Mouse (Mus musculus): ENCODE measurements at regions not wholly inside any gene's neighbourhood (a gene's known extent, or its start where the extent isn't known, plus 50 kb on each side); places are given as distances from the start of the nearest gene placed in this dataset.

- WGBS = 81% methylated on average over 8 of the region's 8 CpGs
- no peak overlapping the region for H3K4me3 ChIP-seq
- H3K27me3 ChIP-seq (replicated peaks) = no peaks in the 10 kb centered on the region
- no peak overlapping the region for H3K4me2 ChIP-seq (replicated peaks)
- no peaks in the 10 kb centered on the region for H3K36me3 ChIP-seq
- H3K4me1 ChIP-seq = no peaks in the 10 kb centered on the region
- ATAC-seq (ENCODE audit: low FRiP score, low read depth) = no peak
- H3K27ac ChIP-seq = no peak overlapping the region
- H3K9ac ChIP-seq = no peak overlapping the region
- H3K9me3 ChIP-seq = no peaks in the 10 kb centered on the region
Measured at GRCm38 (mm10) chr4:124126258-124126657, 208.4 kb upstream of the 4930535I16Rik start.

- WGBS = 76% methylated on average over 6 of the region's 6 CpGs
- no peak for ATAC-seq (ENCODE audit: low FRiP score, low read depth)
- H3K27me3 ChIP-seq (replicated peaks) = no peaks in the 10 kb centered on the region
- H3K9ac ChIP-seq = no peak overlapping the region
- H3K27ac ChIP-seq = no peak overlapping the region
- no peak overlapping the region for H3K4me2 ChIP-seq (replicated peaks)
- no peaks in the 10 kb centered on the region for H3K4me1 ChIP-seq
- H3K9me3 ChIP-seq = no peaks in the 10 kb centered on the region
- no peak overlapping the region for H3K4me3 ChIP-seq
- H3K36me3 ChIP-seq = no peaks in the 10 kb centered on the region
Measured at GRCm38 (mm10) chr4:124120334-124120733, 202.5 kb upstream of the 4930535I16Rik start.

GRCm38 (mm10) chr4:124113856-124114345 is 196.1 kb upstream of the 4930535I16Rik start:
- H3K4me2 ChIP-seq (replicated peaks) = no peak overlapping the region
- H3K36me3 ChIP-seq = no peaks in the 10 kb centered on the region
- H3K9me3 ChIP-seq = no peaks in the 10 kb centered on the region
- no peaks in the 10 kb centered on the region for H3K27me3 ChIP-seq (replicated peaks)
- 91% methylated on average over 12 of the region's 12 CpGs for WGBS
- no peaks in the 10 kb centered on the region for H3K4me1 ChIP-seq
- no peak overlapping the region for H3K9ac ChIP-seq
- ATAC-seq (ENCODE audit: low FRiP score, low read depth) = no peak
- no peak overlapping the region for H3K4me3 ChIP-seq
- no peak overlapping the region for H3K27ac ChIP-seq

DNA sequence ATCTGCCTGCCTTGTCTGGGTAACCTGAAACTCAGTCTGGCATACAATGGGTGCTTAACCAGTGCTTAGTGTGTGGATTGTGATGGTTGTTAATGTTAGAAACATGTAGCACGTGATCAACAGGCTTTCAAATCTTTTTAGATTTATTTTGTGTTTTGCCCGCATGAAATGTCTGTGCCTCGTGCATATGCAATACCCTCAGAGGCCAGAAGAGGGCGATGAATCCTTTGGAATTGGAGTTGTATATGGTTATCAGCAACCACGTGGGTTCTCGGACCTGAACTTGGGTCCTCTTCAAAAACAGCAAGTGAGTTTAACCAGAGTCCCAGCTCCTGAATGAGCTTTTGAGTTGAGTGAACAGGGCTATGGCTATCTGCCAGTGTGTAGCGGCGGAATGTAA is 192.9 kb upstream of the 4930535I16Rik start:
- Histone ChIP-seq H3K4me3 (no peak overlapping the region), H3K4me1 (no peaks in the 10 kb centered on the region), H3K27ac (no peak overlapping the region), H3K36me3 (no peaks in the 10 kb centered on the region), H3K27me3 (replicated peaks) (no peaks in the 10 kb centered on the region), H3K9ac (no peak overlapping the region), H3K9me3 (no peaks in the 10 kb centered on the region), H3K4me2 (replicated peaks) (no peak overlapping the region)
- WGBS = 61% methylated on average over 8 of the region's 8 CpGs
- no peak for ATAC-seq (ENCODE audit: low FRiP score, low read depth)

GRCm38 (mm10) chr4:124109371-124109770 is 191.5 kb upstream of the 4930535I16Rik start:
- Histone ChIP-seq H3K4me1 (no peaks in the 10 kb centered on the region), H3K27me3 (replicated peaks) (no peaks in the 10 kb centered on the region), H3K27ac (no peak overlapping the region), H3K36me3 (no peaks in the 10 kb centered on the region), H3K9ac (no peak overlapping the region), H3K4me3 (no peak overlapping the region), H3K4me2 (replicated peaks) (no peak overlapping the region), H3K9me3 (no peaks in the 10 kb centered on the region)
- WGBS = 82% methylated on average over 3 of the region's 3 CpGs
- no peak for ATAC-seq (ENCODE audit: low FRiP score, low read depth)

- H3K27me3 ChIP-seq (replicated peaks) = 0 out of 2 replicates have a peak, but pooled peaks cover 3% of the 10 kb centered on the region
- H3K9ac ChIP-seq = no peak overlapping the region
- 0 out of 2 replicates have a peak, but pooled peaks cover 3% of the 10 kb centered on the region for H3K9me3 ChIP-seq
- WGBS = 36% methylated on average over 2 of the region's 2 CpGs
- H3K36me3 ChIP-seq = no peaks in the 10 kb centered on the region
- H3K4me3 ChIP-seq = no peak overlapping the region
- no peak overlapping the region for H3K27ac ChIP-seq
- H3K4me2 ChIP-seq (replicated peaks) = no peak overlapping the region
- H3K4me1 ChIP-seq = no peaks in the 10 kb centered on the region
- no peak for ATAC-seq (ENCODE audit: low FRiP score, low read depth)
Measured at GRCm38 (mm10) chr4:124102684-124103083, 184.9 kb upstream of the 4930535I16Rik start.

DNA sequence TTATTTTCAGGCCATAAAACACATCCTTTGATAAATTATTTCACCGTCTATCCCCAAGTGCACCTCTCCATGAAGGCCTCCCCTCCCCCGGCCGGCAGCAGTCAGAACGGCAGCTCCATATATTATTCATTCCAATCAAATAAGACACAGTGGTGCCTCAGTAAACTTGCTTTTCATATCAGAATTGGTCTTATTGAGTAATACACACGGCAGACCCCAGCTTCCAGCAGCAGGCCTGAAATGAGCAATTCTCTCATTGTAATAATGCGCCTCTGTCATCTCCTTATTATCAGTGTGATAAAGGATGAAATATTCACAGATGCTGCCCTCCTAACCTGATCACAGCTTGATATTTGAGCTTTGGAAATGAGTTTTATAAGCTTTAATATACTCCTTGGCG is 169.0 kb upstream of the 4930535I16Rik start:
- Histone ChIP-seq H3K9ac (no peak overlapping the region), H3K4me3 (no peak overlapping the region), H3K36me3 (no peaks in the 10 kb centered on the region), H3K9me3 (no peaks in the 10 kb centered on the region), H3K4me1 (no peaks in the 10 kb centered on the region), H3K27ac (no peak overlapping the region), H3K4me2 (replicated peaks) (no peak overlapping the region), H3K27me3 (replicated peaks) (no peaks in the 10 kb centered on the region)
- no peak for ATAC-seq (ENCODE audit: low FRiP score, low read depth)
- WGBS = 78% methylated on average over 7 of the region's 7 CpGs

- H3K4me2 ChIP-seq (replicated peaks) = no peak overlapping the region
- no peak overlapping the region for H3K27ac ChIP-seq
- 81% methylated on average over 7 of the region's 7 CpGs for WGBS
Measured at GRCm38 (mm10) chr4:124086254-124086653, 168.4 kb upstream of the 4930535I16Rik start.

DNA sequence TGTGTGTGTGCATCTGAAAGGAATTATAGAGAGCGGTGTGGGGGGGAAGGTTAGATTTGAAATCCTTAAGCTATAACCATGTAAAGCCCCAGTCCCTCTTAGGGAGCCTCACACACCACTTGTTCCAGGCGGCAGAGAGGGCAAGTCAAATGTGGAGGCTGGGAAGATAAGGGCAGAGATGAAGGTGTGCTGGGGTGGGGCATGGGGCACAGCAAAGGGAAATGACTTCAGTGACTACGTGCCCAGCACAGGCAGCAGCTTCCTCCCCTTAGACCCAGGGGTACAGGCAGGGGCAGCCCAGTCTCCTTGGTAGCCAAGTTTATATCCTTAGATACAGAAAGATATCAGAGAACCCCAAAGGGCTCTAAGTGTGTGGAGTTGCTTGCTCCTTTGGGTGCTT is 161.8 kb upstream of the 4930535I16Rik start:
- ATAC-seq (ENCODE audit: low FRiP score, low read depth) = no peak
- no peak overlapping the region for H3K4me3 ChIP-seq
- no peak overlapping the region for H3K4me2 ChIP-seq (replicated peaks)
- no peaks in the 10 kb centered on the region for H3K36me3 ChIP-seq
- no peak overlapping the region for H3K9ac ChIP-seq
- no peaks in the 10 kb centered on the region for H3K27me3 ChIP-seq (replicated peaks)
- 75% methylated on average over 3 of the region's 3 CpGs for WGBS
- H3K9me3 ChIP-seq = no peaks in the 10 kb centered on the region
- H3K4me1 ChIP-seq = no peaks in the 10 kb centered on the region
- H3K27ac ChIP-seq = no peak overlapping the region

More at GRCm38 (mm10) chr4:124086254-124086653, 168.4 kb upstream of the 4930535I16Rik start:
- Histone ChIP-seq H3K9ac (no peak overlapping the region), H3K9me3 (no peaks in the 10 kb centered on the region), H3K27me3 (replicated peaks) (no peaks in the 10 kb centered on the region), H3K36me3 (no peaks in the 10 kb centered on the region), H3K4me1 (no peaks in the 10 kb centered on the region), H3K4me3 (no peak overlapping the region)
- ATAC-seq (ENCODE audit: low FRiP score, low read depth) = no peak

DNA sequence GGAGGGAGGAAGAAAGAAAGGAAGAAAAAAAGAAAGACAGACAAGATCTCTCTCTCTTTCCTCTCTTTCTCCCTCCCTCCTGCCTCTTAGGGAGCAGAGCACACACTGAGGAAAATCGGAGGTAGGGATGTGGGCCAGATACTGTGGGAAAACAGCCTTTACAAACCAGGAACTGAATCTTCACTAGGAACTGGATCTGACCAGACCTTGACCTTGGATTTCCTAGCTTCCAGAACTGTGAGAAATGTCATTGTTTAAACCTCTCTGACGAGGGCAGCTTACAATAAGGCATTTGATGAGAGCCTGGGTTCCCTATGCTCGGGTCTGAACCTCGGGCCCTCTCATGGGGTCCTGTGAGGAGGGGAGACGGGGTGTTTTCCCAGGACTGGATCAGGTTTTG is 157.7 kb upstream of the 4930535I16Rik start:
- H3K9me3 ChIP-seq = no peaks in the 10 kb centered on the region
- H3K4me2 ChIP-seq (replicated peaks) = no peak overlapping the region
- no peaks in the 10 kb centered on the region for H3K27me3 ChIP-seq (replicated peaks)
- no peaks in the 10 kb centered on the region for H3K4me1 ChIP-seq
- H3K4me3 ChIP-seq = no peak overlapping the region
- no peak overlapping the region for H3K9ac ChIP-seq
- no peak for ATAC-seq (ENCODE audit: low FRiP score, low read depth)
- no peak overlapping the region for H3K27ac ChIP-seq
- WGBS = 59% methylated on average over 5 of the region's 5 CpGs
- H3K36me3 ChIP-seq = no peaks in the 10 kb centered on the region

DNA sequence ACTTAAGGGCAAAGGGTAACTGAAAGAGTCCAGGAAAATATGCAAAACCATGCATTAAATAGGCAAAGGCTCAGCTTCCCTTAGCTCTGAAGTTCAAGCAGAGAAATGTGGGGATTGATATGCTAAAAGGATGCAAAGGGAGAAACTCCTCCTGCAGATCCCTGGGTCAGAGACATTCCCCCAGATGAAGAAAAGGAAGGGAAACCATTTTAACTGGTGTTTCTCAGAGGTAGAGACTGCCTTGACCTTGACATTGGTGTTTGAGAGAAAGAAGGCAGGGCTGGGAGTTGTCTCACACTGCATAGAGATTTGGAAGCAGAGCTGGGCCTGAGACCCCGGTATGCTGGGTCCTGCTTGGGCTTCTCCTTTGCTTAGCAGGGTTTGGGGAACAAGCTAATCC is 155.8 kb upstream of the 4930535I16Rik start:
- no peak overlapping the region for H3K4me2 ChIP-seq (replicated peaks)
- H3K4me1 ChIP-seq = no peaks in the 10 kb centered on the region
- no peaks in the 10 kb centered on the region for H3K9me3 ChIP-seq
- no peak overlapping the region for H3K9ac ChIP-seq
- H3K4me3 ChIP-seq = no peak overlapping the region
- no peak overlapping the region for H3K27ac ChIP-seq
- no peaks in the 10 kb centered on the region for H3K36me3 ChIP-seq
- no peaks in the 10 kb centered on the region for H3K27me3 ChIP-seq (replicated peaks)
- no peak for ATAC-seq (ENCODE audit: low FRiP score, low read depth)
- 80% methylated on average over 1 of the region's 1 CpGs for WGBS

- 81% methylated on average over 3 of the region's 3 CpGs for WGBS
- Histone ChIP-seq H3K36me3 (no peaks in the 10 kb centered on the region), H3K27me3 (replicated peaks) (no peaks in the 10 kb centered on the region), H3K9me3 (no peaks in the 10 kb centered on the region), H3K27ac (no peak overlapping the region), H3K9ac (no peak overlapping the region), H3K4me2 (replicated peaks) (no peak overlapping the region), H3K4me1 (no peaks in the 10 kb centered on the region), H3K4me3 (no peak overlapping the region)
- no peak for ATAC-seq (ENCODE audit: low FRiP score, low read depth)
Measured at GRCm38 (mm10) chr4:124064601-124065000, 146.8 kb upstream of the 4930535I16Rik start.

DNA sequence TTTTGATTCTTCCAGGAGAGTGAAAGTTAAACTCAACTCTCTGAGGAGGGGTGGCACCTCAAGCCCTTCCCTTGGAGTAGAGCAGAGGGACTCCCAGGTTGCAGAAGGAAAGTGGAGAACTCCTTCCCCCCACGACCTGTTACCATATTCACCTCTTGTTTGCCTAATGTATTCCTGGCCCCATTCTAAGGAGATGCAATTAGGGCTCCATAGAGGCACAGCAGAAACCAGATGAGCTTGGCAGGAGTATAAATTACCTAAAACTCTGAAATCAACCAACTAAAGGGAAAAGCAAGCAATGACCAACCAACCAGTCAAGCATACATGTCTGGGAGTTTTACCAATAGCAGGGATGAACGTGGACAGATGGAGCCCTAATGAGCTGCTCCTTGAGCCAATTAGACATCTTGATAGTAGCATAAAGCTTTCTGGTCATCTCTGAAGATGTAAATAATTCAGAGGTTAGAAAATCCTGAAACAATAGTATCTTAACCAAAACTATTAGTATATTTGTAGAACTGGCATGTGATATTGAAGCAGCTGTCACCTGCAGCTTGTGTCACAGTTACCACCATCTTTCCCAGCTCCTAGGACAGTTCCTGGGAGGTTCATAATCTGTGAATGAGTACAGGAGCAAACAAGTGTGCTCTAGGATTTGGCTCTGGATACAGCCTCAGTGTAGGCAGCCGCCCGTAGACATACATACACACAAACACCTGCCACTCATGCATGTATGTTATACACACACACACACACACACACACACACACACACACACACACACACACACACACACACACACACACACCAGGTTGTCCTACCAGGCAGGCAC is 145.7 kb upstream of the 4930535I16Rik start:
- Histone ChIP-seq H3K4me1 (no peaks in the 10 kb centered on the region), H3K36me3 (no peaks in the 10 kb centered on the region), H3K27ac (no peak overlapping the region), H3K9ac (no peak overlapping the region), H3K4me2 (replicated peaks) (no peak overlapping the region), H3K4me3 (no peak overlapping the region), H3K27me3 (replicated peaks) (no peaks in the 10 kb centered on the region), H3K9me3 (no peaks in the 10 kb centered on the region)
- WGBS = 76% methylated on average over 4 of the region's 4 CpGs
- no peak for ATAC-seq (ENCODE audit: low FRiP score, low read depth)
